Mouse (Mus musculus): Measurements from ENCODE around the gene Kcnip1. TPM values are rescaled to one million over a fixed set of nuclear protein-coding genes. Genes with fewer than 3 reads are reported as not detected.

Gene Kcnip1
- polyA plus RNA-seq, 1 experiment from 2014 or later: 0.27 TPM

DNA sequence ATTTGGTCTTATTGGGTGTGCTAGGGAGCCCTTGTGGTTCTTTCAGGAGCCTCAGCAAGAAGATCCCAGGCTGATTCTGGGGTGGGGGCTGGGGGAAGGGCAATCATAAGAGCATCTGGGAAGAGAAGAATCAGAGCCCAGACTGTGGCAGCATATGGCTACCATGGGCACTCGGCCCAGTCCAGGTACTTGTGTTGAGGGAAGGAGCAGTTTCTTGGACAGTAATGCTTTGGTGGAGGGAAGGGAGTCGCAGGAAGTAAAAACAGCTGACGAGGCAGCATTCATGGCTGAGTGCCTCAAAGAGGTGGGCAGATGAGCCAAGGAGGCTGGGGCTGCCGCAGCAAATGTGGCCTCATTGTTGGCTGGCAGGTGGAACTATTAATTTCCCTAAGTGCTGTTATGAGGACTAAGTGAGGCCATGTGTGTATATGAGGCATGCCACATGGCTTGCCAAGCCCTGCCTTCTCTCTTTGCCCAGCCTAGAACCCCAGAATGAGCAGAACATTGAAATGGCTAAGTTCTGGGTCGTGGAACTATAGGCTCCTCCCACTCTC, 245.5 kb downstream of the Kcnip1 start:
- ATAC-seq (no peak), DNase-seq (ENCODE audit: low spot score) (no peak)
- H3K4me1 ChIP-seq (ENCODE audit: insufficient read depth, low read depth, low read length): peaks cover 5% of the 10 kb centered on the region; the same call in 1 of the 2 replicates
- no peaks in the 10 kb centered on the region for H3K27me3 ChIP-seq (replicated peaks; ENCODE audit: insufficient read depth, low read length)
- no peak overlapping the region for H3K4me3 ChIP-seq (ENCODE audit: low read depth, low read length)
- WGBS: 67% methylated on average over 5 of the region's 5 CpGs
- TF ChIP-seq EP300 (IDR thresholded peaks at IDR 0.05) (no peak), CTCF (IDR thresholded peaks at IDR 0.05) (no peak)
- H3K9me3 ChIP-seq (ENCODE audit: low read length): no peaks in the 10 kb centered on the region
- H3K36me3 ChIP-seq (ENCODE audit: insufficient read depth, low read length): no peaks in the 10 kb centered on the region
- no peak overlapping the region for H3K4me2 ChIP-seq (replicated peaks; ENCODE audit: low read depth, low read length)
- no peak overlapping the region for H3K9ac ChIP-seq (replicated peaks; ENCODE audit: low read depth)
- no peak overlapping the region for H3K27ac ChIP-seq (ENCODE audit: low read length)

DNA sequence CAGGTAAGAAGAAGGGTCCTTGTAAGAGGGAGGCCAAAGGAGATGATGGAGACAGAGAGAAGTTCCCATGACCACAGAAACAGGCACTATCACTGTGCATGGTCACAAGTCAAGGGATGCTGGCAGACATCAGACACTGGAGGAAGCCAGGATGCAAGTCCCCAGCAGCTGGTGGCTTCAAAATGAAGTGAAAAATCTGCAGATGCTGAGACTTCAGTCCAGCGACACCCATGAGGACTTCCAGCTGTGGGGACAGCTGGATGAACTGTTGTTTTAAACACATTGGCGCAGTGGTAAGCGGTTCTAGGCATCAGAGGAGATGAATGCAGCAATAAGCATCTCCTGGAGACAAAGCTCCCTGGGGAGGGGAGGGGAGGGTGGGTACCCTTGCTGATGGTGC, 246.6 kb downstream of the Kcnip1 start:
- no peaks in the 10 kb centered on the region for H3K9me3 ChIP-seq (ENCODE audit: low read length)
- TF ChIP-seq EP300 (IDR thresholded peaks at IDR 0.05): no peak
- no peak for TF ChIP-seq CTCF (IDR thresholded peaks at IDR 0.05)
- no peaks in the 10 kb centered on the region for H3K36me3 ChIP-seq (ENCODE audit: insufficient read depth, low read length)
- no peak overlapping the region for H3K4me3 ChIP-seq (ENCODE audit: low read depth, low read length)
- no peaks in the 10 kb centered on the region for H3K27me3 ChIP-seq (replicated peaks; ENCODE audit: insufficient read depth, low read length)
- H3K4me1 ChIP-seq (ENCODE audit: insufficient read depth, low read depth, low read length): peaks cover 5% of the 10 kb centered on the region; the same call in 1 of the 2 replicates
- H3K9ac ChIP-seq (replicated peaks; ENCODE audit: low read depth): no peak overlapping the region
- no peak overlapping the region for H3K4me2 ChIP-seq (replicated peaks; ENCODE audit: low read depth, low read length)
- DNase-seq (ENCODE audit: low spot score) (peak; percentile 58), ATAC-seq (peak; percentile 17)
- no peak overlapping the region for H3K27ac ChIP-seq (ENCODE audit: low read length)
- 73% methylated on average over 3 of the region's 3 CpGs for WGBS

DNA sequence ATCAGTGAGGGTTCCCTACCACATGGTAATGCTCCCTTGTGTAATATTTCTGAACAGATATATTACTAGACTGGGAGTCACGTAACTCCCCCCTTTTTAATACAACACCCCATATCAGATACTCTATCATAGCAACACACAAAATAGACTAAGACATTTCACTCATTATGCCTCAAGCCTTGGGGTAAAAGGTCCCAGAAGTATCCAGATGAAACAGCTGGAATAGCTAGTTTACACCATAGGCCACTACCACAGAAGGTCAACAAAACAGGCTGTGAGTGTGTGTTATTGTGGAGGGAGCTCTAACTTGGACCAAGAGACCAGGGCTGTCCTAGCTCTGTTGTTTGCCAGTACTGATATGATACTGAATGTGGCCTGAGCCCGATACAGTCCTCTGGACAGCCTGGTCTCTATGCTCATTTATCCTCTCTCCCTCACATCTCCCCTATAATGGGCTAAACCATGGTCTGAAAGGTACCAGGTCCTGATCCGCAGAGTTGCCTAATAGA, 247.1 kb downstream of the Kcnip1 start:
- 76% methylated on average over 3 of the region's 3 CpGs for WGBS
- peak; percentile 66 for DNase-seq (ENCODE audit: low spot score)
- TF ChIP-seq CTCF (IDR thresholded peaks at IDR 0.05) (no peak), EP300 (IDR thresholded peaks at IDR 0.05) (no peak)

DNA sequence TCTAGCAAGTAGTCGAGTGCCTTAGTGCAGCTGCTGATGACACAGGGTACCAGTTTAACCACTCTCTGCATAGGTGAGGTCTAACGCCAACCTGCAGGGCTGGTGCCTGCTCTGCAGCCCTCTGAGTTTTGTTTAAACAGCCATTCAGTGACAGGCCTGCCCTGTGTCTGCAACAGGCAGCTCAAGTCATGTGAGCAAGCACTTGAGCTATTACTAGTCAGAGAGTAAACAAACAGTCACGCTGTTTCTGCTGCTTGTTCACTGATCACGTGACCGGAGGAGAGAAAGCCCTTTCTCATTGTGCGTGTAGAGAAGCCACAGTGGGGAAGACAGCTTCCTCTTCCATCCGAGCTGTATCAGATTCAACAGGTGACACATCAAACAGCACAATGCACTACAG, 248.5 kb downstream of the Kcnip1 start:
- no peak overlapping the region for H3K9ac ChIP-seq (replicated peaks; ENCODE audit: low read depth)
- TF ChIP-seq CTCF (IDR thresholded peaks at IDR 0.05) (no peak), EP300 (IDR thresholded peaks at IDR 0.05) (peak; percentile 67; the same call in 1 of the 2 replicates)
- no peak overlapping the region for H3K4me3 ChIP-seq (ENCODE audit: low read depth, low read length)
- 11% methylated on average over 7 of the region's 7 CpGs for WGBS
- H3K27ac ChIP-seq (ENCODE audit: low read length): no peak overlapping the region
- DNase-seq (ENCODE audit: low spot score) (peak; percentile 93), ATAC-seq (peak; percentile 95)
- H3K9me3 ChIP-seq (ENCODE audit: low read length): no peaks in the 10 kb centered on the region
- H3K4me2 ChIP-seq (replicated peaks; ENCODE audit: low read depth, low read length): no peak overlapping the region
- no peaks in the 10 kb centered on the region for H3K36me3 ChIP-seq (ENCODE audit: insufficient read depth, low read length)
- H3K4me1 ChIP-seq (ENCODE audit: insufficient read depth, low read depth, low read length): peaks cover 5% of the 10 kb centered on the region; the same call in 1 of the 2 replicates
- no peaks in the 10 kb centered on the region for H3K27me3 ChIP-seq (replicated peaks; ENCODE audit: insufficient read depth, low read length)

More for the DNA sequence above, 247.1 kb downstream of the Kcnip1 start:
- H3K9me3 ChIP-seq (ENCODE audit: low read length): no peaks in the 10 kb centered on the region
- no peak overlapping the region for H3K4me3 ChIP-seq (ENCODE audit: low read depth, low read length)
- no peak overlapping the region for H3K4me2 ChIP-seq (replicated peaks; ENCODE audit: low read depth, low read length)
- H3K4me1 ChIP-seq (ENCODE audit: insufficient read depth, low read depth, low read length): peaks cover 5% of the 10 kb centered on the region; the same call in 1 of the 2 replicates
- peak; percentile 42 for ATAC-seq
- H3K9ac ChIP-seq (replicated peaks; ENCODE audit: low read depth): no peak overlapping the region
- H3K27ac ChIP-seq (ENCODE audit: low read length): no peak overlapping the region
- H3K36me3 ChIP-seq (ENCODE audit: insufficient read depth, low read length): no peaks in the 10 kb centered on the region
- no peaks in the 10 kb centered on the region for H3K27me3 ChIP-seq (replicated peaks; ENCODE audit: insufficient read depth, low read length)

DNA sequence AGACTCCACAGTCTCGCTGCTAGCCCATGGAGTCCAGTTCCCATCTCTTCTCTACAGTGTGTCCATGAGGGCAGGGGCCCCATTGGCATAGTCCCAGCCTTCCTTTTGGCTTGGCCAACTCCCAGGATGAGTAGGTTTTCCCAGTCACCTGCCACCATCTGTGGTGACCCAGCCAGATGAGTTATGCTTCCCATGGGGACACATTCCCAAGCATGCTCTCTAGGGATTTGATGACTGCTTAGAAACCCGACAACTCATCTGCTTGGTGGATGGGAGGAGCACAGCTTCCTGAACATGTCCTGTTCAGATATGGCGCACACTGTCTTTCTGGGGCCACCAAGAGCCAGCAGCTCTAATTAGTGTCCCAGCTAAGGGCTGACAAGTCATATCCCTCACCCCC, 252.8 kb downstream of the Kcnip1 start:
- WGBS: 76% methylated on average over 3 of the region's 3 CpGs
- Histone ChIP-seq H3K9me3 (ENCODE audit: low read length) (no peaks in the 10 kb centered on the region), H3K4me1 (ENCODE audit: insufficient read depth, low read depth, low read length) (peaks cover 5% of the 10 kb centered on the region; the same call in 1 of the 2 replicates), H3K27me3 (replicated peaks; ENCODE audit: insufficient read depth, low read length) (no peaks in the 10 kb centered on the region), H3K9ac (replicated peaks; ENCODE audit: low read depth) (no peak overlapping the region), H3K4me2 (replicated peaks; ENCODE audit: low read depth, low read length) (no peak overlapping the region), H3K36me3 (ENCODE audit: insufficient read depth, low read length) (no peaks in the 10 kb centered on the region), H3K4me3 (ENCODE audit: low read depth, low read length) (no peak overlapping the region), H3K27ac (ENCODE audit: low read length) (no peak overlapping the region)
- no peak for DNase-seq (ENCODE audit: low spot score)
- TF ChIP-seq EP300 (IDR thresholded peaks at IDR 0.05) (no peak), CTCF (IDR thresholded peaks at IDR 0.05) (no peak)
- no peak for ATAC-seq

- Histone ChIP-seq H3K27me3 (replicated peaks; ENCODE audit: insufficient read depth, low read length) (no peaks in the 10 kb centered on the region), H3K27ac (ENCODE audit: low read length) (no peak overlapping the region), H3K4me3 (ENCODE audit: low read depth, low read length) (no peak overlapping the region), H3K36me3 (ENCODE audit: insufficient read depth, low read length) (no peaks in the 10 kb centered on the region), H3K9ac (replicated peaks; ENCODE audit: low read depth) (no peak overlapping the region), H3K4me2 (replicated peaks; ENCODE audit: low read depth, low read length) (no peak overlapping the region), H3K9me3 (ENCODE audit: low read length) (no peaks in the 10 kb centered on the region), H3K4me1 (ENCODE audit: insufficient read depth, low read depth, low read length) (no peaks in the 10 kb centered on the region)
- TF ChIP-seq CTCF (IDR thresholded peaks at IDR 0.05): no peak
- TF ChIP-seq EP300 (IDR thresholded peaks at IDR 0.05): no peak
- ATAC-seq: peak; percentile 18
- no peak for DNase-seq (ENCODE audit: low spot score)
- 58% methylated on average over 10 of the region's 10 CpGs for WGBS
Measured at GRCm38 (mm10) chr11:33736426-33736825, 256.5 kb downstream of the Kcnip1 start.

Data from lung, postnatal 0 days (tissue).